Mouse (Mus musculus) bone marrow macrophage, adult 2 months (primary cell): ENCODE results near the gene Adipor2.
"Not testable (repeated sequence)": the region's sequence is repeated elsewhere in the genome, so short reads cannot be mapped to it uniquely, and the experiment has no call there.

ENCODE experiments used
- CTCF ChIP-seq: IDR thresholded peaks from 2 replicates; pipeline ENCODE4 v1.5.1; 2012; ENCODE audit warnings: low read depth, mild to moderate bottlenecking, low read length, moderate library complexity
- POLR2A ChIP-seq: IDR thresholded peaks from 2 replicates; pipeline ENCODE4 v1.6.1; 2012; ENCODE audit warnings: mild to moderate bottlenecking, low read depth, low read length, borderline replicate concordance

DNA sequence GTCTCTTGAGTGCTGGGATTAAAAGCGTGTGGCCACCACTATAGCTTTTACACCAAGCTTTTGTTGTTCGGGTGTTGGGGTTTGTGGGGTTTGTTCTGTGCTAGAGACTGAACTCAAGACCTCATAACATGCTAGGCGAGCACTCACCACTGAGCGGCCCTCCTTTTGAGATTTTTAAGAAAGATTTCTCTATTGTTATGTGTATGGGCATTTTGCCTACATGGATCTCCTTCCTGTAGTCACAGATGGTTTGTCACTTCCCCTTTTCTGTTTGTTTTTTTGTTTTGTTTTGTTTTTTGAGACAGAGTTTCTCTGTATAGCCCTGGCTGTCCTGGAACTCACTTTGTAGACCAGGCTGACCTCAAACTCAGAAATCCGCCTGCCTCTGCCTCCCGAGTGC lies 57.3 kb downstream of the Adipor2 start:
- not testable (repeated sequence) for TF ChIP-seq CTCF, POLR2A
